Mouse (Mus musculus) left cerebral cortex, adult 8-10 months (tissue): Measurements from ENCODE around the gene Vmn1r167. TPM values are rescaled to one million over a fixed set of nuclear protein-coding genes. Genes with fewer than 3 reads are reported as not detected.
"Not testable (repeated sequence)": the region's sequence is repeated elsewhere in the genome, so short reads cannot be mapped to it uniquely, and the experiment has no call there.

Experiments
- DNase-seq, 2 experiments: peaks; one replicate each; pipeline ENCODE4 v3.0.0; 2022; ENCODE audit warnings: low spot score in 2 of 2
- total RNA-seq, 4 experiments: library from RNA; stranded (reverse); gene quantifications; 2 replicates each; pipeline ENCODE4 v1.2.4; 2022

Gene Vmn1r167
- not detected for total RNA-seq

GRCm38 (mm10) chr7:23507106-23507505 is at the start of gene Vmn1r167:
Gene Vmn1r167 (minus strand): TSS chr7:23507206.
- not testable (repeated sequence) for DNase-seq

GRCm38 (mm10) chr7:23539432-23539831 is 32.4 kb upstream of the Vmn1r167 start, which contains the start of gene Vmn1r168:
Gene Vmn1r168 (plus strand): TSS chr7:23539732.
- not testable (repeated sequence) for DNase-seq

- DNase-seq = not testable (repeated sequence)
Measured at GRCm38 (mm10) chr7:23472886-23473285, 34.1 kb downstream of the Vmn1r167 start.

- DNase-seq = not testable (repeated sequence)
Measured at GRCm38 (mm10) chr7:23470832-23471231, 36.2 kb downstream of the Vmn1r167 start.

DNA sequence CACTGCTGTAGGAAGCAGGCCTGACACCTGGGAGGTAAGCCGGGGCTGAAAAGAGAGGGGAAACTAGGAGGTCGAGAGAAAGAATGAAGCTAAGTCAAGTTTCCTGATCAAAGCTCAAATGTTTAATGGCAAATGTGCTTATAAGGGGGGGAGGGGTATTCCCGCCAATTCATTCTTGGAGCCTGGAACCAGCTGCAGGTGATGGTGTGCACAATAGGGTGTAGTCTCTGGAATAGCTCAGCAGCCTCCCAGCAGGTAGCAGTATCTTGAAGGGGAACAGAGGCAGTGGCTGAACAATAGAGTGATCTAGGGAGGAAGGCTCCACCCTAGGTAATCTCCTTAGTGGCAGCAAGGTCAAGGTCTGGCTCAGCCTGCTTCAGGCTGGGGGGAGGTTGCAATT is 36.8 kb downstream of the Vmn1r167 start:
- DNase-seq = not testable (repeated sequence)

Other genes starting within 250 kb of the Vmn1r167 start
- gene Gm6902, start 228.3 kb downstream of the Vmn1r167 start, total RNA-seq = not detected
- gene Nlrp4e, start 206.0 kb downstream of the Vmn1r167 start, total RNA-seq = not detected
- gene Nlrp5, start 121.3 kb downstream of the Vmn1r167 start, total RNA-seq = under 1 TPM; 0.09 to 0.23 (median 0.11) TPM
- not detected for gene Vmn1r168, start 32.5 kb upstream of the Vmn1r167 start, total RNA-seq
- not detected for gene Vmn1r169, start 68.3 kb upstream of the Vmn1r167 start, total RNA-seq
- not detected for gene Vmn1r170, start 99.0 kb upstream of the Vmn1r167 start, total RNA-seq
- gene Vmn1r171, start 123.5 kb upstream of the Vmn1r167 start, total RNA-seq = not detected
- gene Vmn1r172, start 151.1 kb upstream of the Vmn1r167 start, total RNA-seq = not detected
- not detected for gene Vmn1r173, start 193.5 kb upstream of the Vmn1r167 start, total RNA-seq
- gene Vmn1r174, start 245.1 kb upstream of the Vmn1r167 start, total RNA-seq = not detected